Mouse (Mus musculus) heart, adult 2 months (tissue): ENCODE data around the gene Mrpl14. TPM values are rescaled to one million over a fixed set of nuclear protein-coding genes. Genes with fewer than 3 reads are reported as not detected.
A peak's percentile ranks its signal among the peaks of the same experiment; 100 is the strongest.

Source experiments
- DNase-seq, 2 experiments: peaks; one replicate each; pipeline ENCODE4 v3.0.0; 2021
- H3K27ac ChIP-seq: fragments of 200-600 bp; 2 replicates; pipeline ENCODE4 v1.8.1; 2022
- H3K27me3 ChIP-seq: fragments of 200-500 bp; 2 replicates; pipeline ENCODE4 v1.6.1; 2012; ENCODE audit warnings: mild to moderate bottlenecking, low read length, inconsistent platforms, mixed read lengths; ENCODE audit not compliant: control insufficient read depth, insufficient read depth
- H3K36me3 ChIP-seq: fragments of 200-500 bp; 2 replicates; pipeline ENCODE4 v1.6.1; 2012; ENCODE audit warnings: low read length, inconsistent platforms; ENCODE audit not compliant: control insufficient read depth, insufficient read depth
- H3K4me1 ChIP-seq: fragments of 200-500 bp; 2 replicates; pipeline ENCODE4 v1.6.1; 2011; ENCODE audit warnings: low read length; ENCODE audit not compliant: control insufficient read depth, insufficient read depth
- H3K4me3 ChIP-seq: fragments of 200-600 bp; 2 replicates; pipeline ENCODE4 v1.8.1; 2022
- H3K79me2 ChIP-seq: fragments of 200-500 bp; replicated peaks from 2 replicates; pipeline ENCODE4 v1.6.1; 2012; ENCODE audit warnings: mild to moderate bottlenecking, inconsistent platforms, low read length, moderate library complexity, mixed read lengths; ENCODE audit not compliant: control insufficient read depth, insufficient read depth
- H3K9ac ChIP-seq: fragments of 200-500 bp; 2 replicates; pipeline ENCODE4 v1.6.1; 2012; ENCODE audit warnings: low read depth, mild to moderate bottlenecking, control low read depth, inconsistent platforms, low read length, mixed read lengths
- CTCF ChIP-seq: fragments of 200-600 bp; IDR thresholded peaks from 2 replicates; pipeline ENCODE4 v1.8.1; 2022; ENCODE audit warnings: antibody characterized with exemption, mild to moderate bottlenecking, moderate library complexity
- EP300 ChIP-seq: fragments of 200-500 bp; IDR thresholded peaks from 2 replicates; pipeline ENCODE4 v1.6.1; 2011; ENCODE audit warnings: low read depth, low read length, control low read depth; ENCODE audit not compliant: insufficient read depth
- POLR2A ChIP-seq: fragments of 200-500 bp; IDR thresholded peaks from 2 replicates; pipeline ENCODE4 v1.6.1; 2011; ENCODE audit warnings: mild to moderate bottlenecking, low read depth, low read length, control low read depth; ENCODE audit not compliant: insufficient read depth
- WGBS: fragments of 180-500 bp; shearing (Covaris S2); methylation state at CpG from one replicate; pipeline ENCODE4 v1.1.7; 2018; 5-methylcytosine and 5-hydroxymethylcytosine counted together
- intact Hi-C: fragments of 180-260 bp; cut with DNase I; formaldehyde crosslinking; loops from one replicate; pipeline ENCODE4 v1.15.1; 2025
- polyA plus RNA-seq: library from polyadenylated mRNA; depleted of rRNA; stranded (reverse); fragments of >200 nt; gene quantifications from 2 replicates; pipeline ENCODE4 v1.2.3, GENCODE M21; 2012
- total RNA-seq, 2 experiments: library from RNA; stranded (reverse); gene quantifications; 2 replicates each; pipeline ENCODE4 v1.2.3; 2021

Mrpl14 gene
- total and polyA plus RNA-seq, 3 experiments, result 149 to 170 (median 161) TPM

GRCm38 (mm10) chr17:45682843-45683242 lies 3.3 kb upstream of the Mrpl14 start:
- no peak for DNase-seq
- H3K27ac ChIP-seq, result no peak overlapping the region
- peaks cover 7% of the 10 kb centered on the region; the same call in 1 of the 2 replicates for H3K79me2 ChIP-seq
- no peaks in the 10 kb centered on the region for H3K36me3 ChIP-seq
- 83% methylated on average over 4 of the region's 4 CpGs for WGBS
- TF ChIP-seq CTCF, result no peak
- TF ChIP-seq POLR2A, result no peak
- H3K27me3 ChIP-seq, result no peaks in the 10 kb centered on the region; the same call in 1 of the 2 replicates
- no peak overlapping the region for H3K9ac ChIP-seq
- no peak overlapping the region for H3K4me3 ChIP-seq
- peaks cover 4% of the 10 kb centered on the region for H3K4me1 ChIP-seq
- intact Hi-C loops, result loop anchor here (5.0 kb wide), 1 partner anchor 349 kb away; the partner anchor contains the start of gene Vegfa

- H3K4me1 ChIP-seq, result peaks cover 9% of the 10 kb centered on the region
- peak overlapping the region; percentile 92; the same call in 1 of the 2 replicates for H3K27ac ChIP-seq
- H3K27me3 ChIP-seq, result no peaks in the 10 kb centered on the region; the same call in 1 of the 2 replicates
- peak overlapping the region; percentile 99 for H3K4me3 ChIP-seq
- TF ChIP-seq CTCF (no peak), EP300 (no peak), POLR2A (no peak)
- DNase-seq, result no peak
- peaks cover 8% of the 10 kb centered on the region; the same call in 1 of the 2 replicates for H3K79me2 ChIP-seq
- 48% methylated on average over 14 of the region's 14 CpGs for WGBS
- intact Hi-C loops, result loop anchor here (5.0 kb wide), 1 partner anchor 348 kb away; the partner anchor contains the start of gene Vegfa
- no peaks in the 10 kb centered on the region for H3K36me3 ChIP-seq
- H3K9ac ChIP-seq, result peak overlapping the region; percentile 91
Measured at GRCm38 (mm10) chr17:45684667-45685131, 1.4 kb upstream of the Mrpl14 start.

GRCm38 (mm10) chr17:45685171-45686092 lies 690 bp upstream of the Mrpl14 start:
- peak; percentile 2; the same call in 1 of the 2 replicates for TF ChIP-seq CTCF
- TF ChIP-seq EP300, result no peak
- TF ChIP-seq POLR2A, result no peak
- peak overlapping the region; percentile 99 for H3K4me3 ChIP-seq
- intact Hi-C loops, result no loop called here

GRCm38 (mm10) chr17:45686716-45687115 lies 594 bp downstream of the Mrpl14 start, which contains the start of gene Tmem63b:
Tmem63b (minus strand) TSS chr17:45686905.
- TF ChIP-seq EP300, result no peak
- TF ChIP-seq POLR2A, result no peak
- no peak for TF ChIP-seq CTCF

More at GRCm38 (mm10) chr17:45685171-45686092, 690 bp upstream of the Mrpl14 start:
- peak overlapping the region; percentile 92 for H3K27ac ChIP-seq
- DNase-seq, result peak; percentile 59 to 69
- peak overlapping the region; percentile 91 for H3K9ac ChIP-seq
- 2% methylated on average over 58 of the region's 58 CpGs for WGBS
- peaks cover 8% of the 10 kb centered on the region for H3K79me2 ChIP-seq
- peaks cover 7% of the 10 kb centered on the region for H3K4me1 ChIP-seq
- H3K36me3 ChIP-seq, result no peaks in the 10 kb centered on the region
- no peaks in the 10 kb centered on the region; the same call in 1 of the 2 replicates for H3K27me3 ChIP-seq

GRCm38 (mm10) chr17:45689120-45689519 lies 3.0 kb downstream of the Mrpl14 start:
- Histone ChIP-seq H3K79me2 (peaks cover 8% of the 10 kb centered on the region), H3K9ac (0 out of 2 replicates have a peak overlapping the region, but pooled peaks have one; percentile 21), H3K36me3 (no peaks in the 10 kb centered on the region), H3K27me3 (no peaks in the 10 kb centered on the region; the same call in 1 of the 2 replicates), H3K4me1 (peaks cover 9% of the 10 kb centered on the region), H3K27ac (peak overlapping the region; percentile 20; the same call in 1 of the 2 replicates), H3K4me3 (no peak overlapping the region)
- intact Hi-C loops, result no loop called here
- no peak for DNase-seq
- 41% methylated on average over 9 of the region's 9 CpGs for WGBS
- no peak for TF ChIP-seq POLR2A

More at GRCm38 (mm10) chr17:45686716-45687115, 594 bp downstream of the Mrpl14 start, which contains the start of gene Tmem63b:
- no peaks in the 10 kb centered on the region for H3K36me3 ChIP-seq
- WGBS, result 6% methylated on average over 12 of the region's 12 CpGs
- H3K27me3 ChIP-seq, result no peaks in the 10 kb centered on the region; the same call in 1 of the 2 replicates
- H3K4me3 ChIP-seq, result peak within 1 kb of the TSS; percentile 99
- no peak for DNase-seq
- H3K27ac ChIP-seq, result peak within 1 kb of the TSS; percentile 92
- peaks cover 8% of the 10 kb centered on the region for H3K79me2 ChIP-seq
- peak within 1 kb of the TSS; percentile 91 for H3K9ac ChIP-seq
- peaks cover 9% of the 10 kb centered on the region for H3K4me1 ChIP-seq
- intact Hi-C loops, result no loop called here

GRCm38 (mm10) chr17:45690044-45690443 lies 3.9 kb downstream of the Mrpl14 start:
- H3K27ac ChIP-seq, result no peak overlapping the region
- H3K4me3 ChIP-seq, result no peak overlapping the region
- peaks cover 8% of the 10 kb centered on the region for H3K79me2 ChIP-seq
- WGBS, result 90% methylated on average over 4 of the region's 4 CpGs
- H3K4me1 ChIP-seq, result peaks cover 13% of the 10 kb centered on the region
- DNase-seq, result no peak
- no peak overlapping the region for H3K9ac ChIP-seq
- intact Hi-C loops, result no loop called here
- TF ChIP-seq EP300 (no peak), CTCF (no peak), POLR2A (no peak)
- no peaks in the 10 kb centered on the region for H3K36me3 ChIP-seq
- no peaks in the 10 kb centered on the region; the same call in 1 of the 2 replicates for H3K27me3 ChIP-seq
